Mouse (Mus musculus): ENCODE results near the gene Hdac7.
"Not testable (repeated sequence)": the region's sequence is repeated elsewhere in the genome, so short reads cannot be mapped to it uniquely, and the experiment has no call there.

Hdac7 gene

GRCm38 (mm10) chr15:97844037-97845034 lies at the start of gene Hdac7:
Gene Hdac7 (minus strand): TSS chr15:97844502.
- no peak for DNase-seq (ENCODE audit: low spot score)

DNA sequence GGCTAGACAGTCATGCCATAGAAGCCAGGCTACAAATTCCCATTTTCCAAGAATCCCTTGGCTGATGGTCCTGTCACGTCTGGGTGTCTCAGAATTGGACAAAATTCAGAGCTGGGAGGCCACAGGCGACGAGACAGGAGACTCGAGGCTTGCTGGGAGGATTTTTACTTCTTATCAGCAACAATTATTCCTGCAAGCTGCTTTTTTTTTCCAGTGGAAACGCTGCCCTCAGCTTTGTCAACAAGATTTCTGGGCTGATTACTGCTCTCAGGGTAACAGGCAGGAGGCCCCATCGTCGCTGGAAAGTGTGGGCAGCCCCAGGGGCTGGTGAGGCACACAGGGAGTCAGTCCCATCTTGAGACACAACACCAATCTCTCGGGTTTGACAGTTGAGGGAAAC lies 48.2 kb upstream of the Hdac7 start:
- no peak for DNase-seq (ENCODE audit: low spot score)

DNA sequence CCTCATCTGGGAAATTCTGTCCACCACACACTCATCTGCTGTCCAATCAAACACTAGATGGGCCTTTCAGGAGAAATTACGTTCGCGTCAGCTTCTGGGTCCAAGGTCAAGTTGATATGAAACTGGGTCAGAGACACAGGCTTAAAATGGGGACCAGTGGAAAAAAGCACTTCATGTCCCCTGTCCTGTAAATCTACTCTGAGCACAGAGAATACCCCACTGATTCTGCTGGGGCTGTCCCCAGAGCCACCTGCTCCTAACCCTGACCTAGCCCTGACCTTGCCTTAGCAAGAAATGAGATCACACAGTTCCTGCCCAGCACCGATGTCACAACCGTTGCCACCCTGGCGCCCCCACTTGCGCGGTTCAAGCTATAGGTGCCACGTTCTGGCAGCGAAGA lies 46.1 kb upstream of the Hdac7 start:
- DNase-seq (ENCODE audit: low spot score), result no peak

GRCm38 (mm10) chr15:97890017-97890416 lies 45.7 kb upstream of the Hdac7 start:
- DNase-seq (ENCODE audit: low spot score), result no peak

DNA sequence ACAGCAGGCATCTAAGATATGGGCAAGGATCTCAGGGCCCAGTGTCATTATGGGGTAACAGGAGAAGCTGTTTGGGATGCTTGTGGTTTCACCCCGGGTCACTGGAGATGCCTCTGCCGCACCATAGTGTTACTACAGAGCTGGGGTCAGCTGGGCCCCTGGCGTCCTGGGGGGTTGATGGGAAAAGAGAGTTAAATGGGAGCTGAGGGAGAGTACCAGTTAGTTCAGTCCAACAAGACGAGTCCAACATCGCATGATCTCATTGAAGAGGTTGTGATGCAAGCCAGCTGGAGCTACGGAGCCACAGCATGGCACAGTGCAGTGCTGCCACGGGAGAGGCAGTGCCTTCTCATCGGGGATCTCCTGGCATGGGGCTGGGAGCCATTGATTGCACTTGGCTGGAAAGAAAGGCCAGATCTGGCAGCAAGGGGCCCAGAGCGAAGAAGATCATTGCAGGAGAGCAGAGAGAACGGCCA lies 43.3 kb upstream of the Hdac7 start:
- no peak for DNase-seq (ENCODE audit: low spot score)

- no peak for DNase-seq (ENCODE audit: low spot score)
Observed at GRCm38 (mm10) chr15:97881423-97881822, 37.1 kb upstream of the Hdac7 start.

DNA sequence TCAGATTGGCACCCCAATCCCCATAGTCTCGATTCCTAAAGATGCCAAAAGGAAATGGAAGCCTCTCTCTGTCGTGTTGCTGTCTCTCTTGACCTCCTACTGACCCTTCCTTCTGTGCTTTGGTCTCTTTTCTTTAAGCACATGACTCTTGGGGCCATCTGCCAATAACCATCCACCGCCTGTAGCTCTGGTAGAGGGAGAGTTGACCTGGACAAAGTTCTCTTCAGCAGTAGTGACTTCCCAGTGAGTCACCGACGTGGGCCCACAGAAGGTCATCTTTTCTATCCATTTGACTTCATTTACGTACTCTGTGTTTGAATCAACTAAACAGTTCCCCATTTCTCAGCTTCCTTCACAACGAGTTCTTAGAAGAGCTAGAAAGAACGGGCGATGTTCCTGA lies 36.1 kb upstream of the Hdac7 start:
- no peak for DNase-seq (ENCODE audit: low spot score)

DNA sequence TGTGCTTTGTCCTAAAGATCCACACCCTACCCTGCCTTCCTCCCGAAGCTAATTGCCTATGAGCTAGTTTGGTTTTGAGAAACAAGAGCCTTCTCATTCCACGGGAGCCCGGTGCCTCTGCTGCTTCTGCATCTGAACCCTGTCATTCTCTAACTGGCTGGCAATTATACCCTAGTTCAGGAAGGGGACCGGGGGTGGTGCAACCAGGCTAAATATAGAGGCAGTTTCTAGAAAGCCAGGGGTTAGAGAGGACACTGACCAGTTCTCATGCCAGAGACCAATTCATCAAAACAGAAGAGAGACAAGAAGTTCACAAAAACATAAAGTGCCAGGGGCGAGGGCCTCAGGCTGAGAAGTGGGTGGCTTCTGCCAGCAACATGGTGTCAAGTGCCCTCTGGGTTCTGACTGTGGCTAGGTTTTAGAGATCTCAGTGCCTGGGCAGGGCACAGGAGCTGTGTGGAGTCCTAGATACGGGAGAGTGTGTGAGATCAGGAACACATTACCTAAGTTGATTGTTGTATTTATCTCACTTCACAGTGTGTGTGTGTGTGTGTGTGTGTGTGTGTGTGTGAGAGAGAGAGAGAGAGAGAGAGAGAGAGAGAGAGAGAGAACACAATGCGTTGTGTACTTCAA lies 34.5 kb upstream of the Hdac7 start:
- DNase-seq (ENCODE audit: low spot score), result no peak

- no peak for DNase-seq (ENCODE audit: low spot score)
Observed at GRCm38 (mm10) chr15:97875784-97876183, 31.5 kb upstream of the Hdac7 start.

- no peak for DNase-seq (ENCODE audit: low spot score)
Observed at GRCm38 (mm10) chr15:97873717-97874116, 29.4 kb upstream of the Hdac7 start.

DNA sequence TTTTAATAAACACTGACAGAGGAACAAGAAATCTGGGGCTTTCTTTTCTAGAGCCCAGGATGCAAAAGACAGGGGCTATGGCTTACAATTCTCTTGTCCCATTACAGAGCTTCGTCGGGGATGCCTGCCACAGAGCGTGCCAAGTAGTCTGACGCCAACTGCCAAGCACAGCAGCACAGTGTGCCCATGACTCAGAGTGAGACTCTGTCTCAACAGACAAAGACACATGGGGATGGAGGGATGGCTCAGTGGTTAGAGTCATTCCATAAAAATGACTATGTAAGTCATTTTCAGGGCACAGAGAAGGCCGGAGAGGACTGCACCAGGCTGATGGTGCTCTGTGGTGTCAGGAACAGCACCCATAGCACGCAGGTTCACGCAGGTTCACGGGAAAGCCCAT lies 27.9 kb upstream of the Hdac7 start:
- DNase-seq (ENCODE audit: low spot score), result no peak

GRCm38 (mm10) chr15:97871055-97872030 lies 27.0 kb upstream of the Hdac7 start:
- DNase-seq (ENCODE audit: low spot score), result no peak

GRCm38 (mm10) chr15:97870116-97870515 lies 25.8 kb upstream of the Hdac7 start:
- DNase-seq (ENCODE audit: low spot score), result not testable (repeated sequence)

DNA sequence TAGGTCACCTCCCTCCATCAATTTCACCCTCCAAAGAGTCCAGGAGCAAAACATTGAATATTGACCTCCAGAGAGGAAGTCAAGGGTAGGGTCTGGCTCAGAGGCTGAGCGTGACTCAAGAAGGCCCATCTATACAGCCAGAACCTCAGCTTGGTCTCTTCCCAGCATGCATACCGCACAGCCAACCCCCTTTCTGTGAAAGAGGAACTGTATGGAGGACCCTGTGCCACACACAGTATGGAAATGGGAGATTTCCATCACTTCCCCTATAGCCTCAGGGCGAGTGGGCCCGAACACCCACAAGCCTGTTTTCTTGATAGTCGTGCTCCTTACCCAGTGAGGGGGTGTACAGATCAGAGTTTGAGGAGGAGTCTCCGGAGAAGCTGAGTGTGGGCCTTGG lies 24.7 kb upstream of the Hdac7 start:
- no peak for DNase-seq (ENCODE audit: low spot score)

GRCm38 (mm10) chr15:97865988-97866387 lies 21.7 kb upstream of the Hdac7 start:
- DNase-seq (ENCODE audit: low spot score), result no peak

GRCm38 (mm10) chr15:97865175-97865574 lies 20.9 kb upstream of the Hdac7 start:
- no peak for DNase-seq (ENCODE audit: low spot score)

GRCm38 (mm10) chr15:97864361-97865045 lies 20.2 kb upstream of the Hdac7 start:
- DNase-seq (ENCODE audit: low spot score), result no peak

DNA sequence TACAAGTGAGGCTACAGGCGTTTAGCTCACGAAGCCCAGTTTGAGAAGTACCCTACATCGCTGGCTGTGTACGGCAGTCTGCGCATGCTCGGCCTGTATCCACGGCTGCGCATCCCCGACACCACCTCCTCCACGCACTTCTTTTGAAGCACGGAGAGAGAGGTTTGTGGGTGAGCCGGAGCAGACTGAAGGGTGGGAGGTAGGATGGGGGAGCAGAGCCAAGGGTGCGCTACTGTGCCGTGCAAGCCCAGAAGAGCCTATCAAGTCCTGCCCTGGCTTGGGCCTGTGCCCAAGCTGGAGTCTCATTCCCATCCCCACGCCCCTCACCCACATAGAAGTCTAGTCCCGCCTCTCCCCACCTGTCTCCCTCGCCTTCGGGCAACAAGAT lies 19.2 kb upstream of the Hdac7 start:
- no peak for DNase-seq (ENCODE audit: low spot score)

- no peak for DNase-seq (ENCODE audit: low spot score)
Observed at GRCm38 (mm10) chr15:97862881-97863493, 18.7 kb upstream of the Hdac7 start.

DNA sequence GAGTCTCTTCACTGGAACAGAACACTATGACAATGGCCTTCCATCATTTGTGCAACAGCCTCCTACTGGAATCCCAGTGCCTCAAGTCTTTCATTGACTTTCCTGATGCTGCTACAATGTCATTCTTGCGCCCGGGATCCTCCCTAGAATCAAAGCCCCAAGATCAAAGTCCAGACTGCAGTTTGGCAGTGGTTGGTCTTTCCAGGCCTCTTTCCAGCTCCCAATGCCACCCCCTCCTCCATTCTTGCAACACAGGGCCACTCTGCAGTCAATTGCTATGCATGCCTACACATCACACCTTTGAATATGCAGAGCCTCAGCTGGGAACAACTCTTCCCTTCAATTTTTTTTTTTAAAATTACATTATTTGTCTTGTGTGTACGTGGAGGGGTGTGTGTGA lies 16.1 kb upstream of the Hdac7 start:
- DNase-seq (ENCODE audit: low spot score), result no peak

DNA sequence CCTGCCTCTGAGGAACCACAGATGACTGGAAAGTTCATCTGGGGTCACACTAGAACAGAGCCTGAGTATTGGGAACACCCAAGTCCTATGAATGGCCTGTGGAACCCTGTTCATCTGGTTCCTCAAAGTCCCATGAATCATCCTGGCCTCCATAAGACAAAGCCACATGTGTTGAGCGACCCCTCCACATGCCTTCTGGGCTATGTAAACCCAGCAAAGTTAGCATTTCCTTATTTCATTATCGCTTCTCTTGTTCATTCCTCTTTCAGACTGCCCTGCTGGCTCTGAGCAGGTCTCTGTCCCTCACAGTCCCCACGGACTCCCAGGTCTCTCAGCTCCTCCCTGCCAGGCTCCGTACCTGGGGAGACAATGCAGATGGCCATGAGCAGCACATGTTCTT lies 14.1 kb upstream of the Hdac7 start:
- no peak for DNase-seq (ENCODE audit: low spot score)
